Mouse (Mus musculus) lung, adult 2 months (tissue): ENCODE results near the gene Vasn.

Experiments used
- CTCF ChIP-seq: fragments of 200-500 bp; IDR thresholded peaks from 2 replicates; pipeline ENCODE4 v1.5.1; 2011; ENCODE audit warnings: mild to moderate bottlenecking, low read length, control low read depth; ENCODE audit not compliant: insufficient read depth
- POLR2A ChIP-seq: fragments of 200-500 bp; IDR thresholded peaks from 2 replicates; pipeline ENCODE4 v1.6.1; 2011; ENCODE audit warnings: low read depth, mild to moderate bottlenecking, control low read depth, low read length, borderline replicate concordance; ENCODE audit errors: extremely low read depth

- no peak for TF ChIP-seq POLR2A
- no peak for TF ChIP-seq CTCF
These were observed 42.9 kb upstream of the Vasn start for GRCm38 (mm10) chr16:4596836-4597235.
